Mouse (Mus musculus) monocyte, adult 2 months (primary cell): ENCODE data around the gene Bex1.
"Not testable (repeated sequence)": the region's sequence is repeated elsewhere in the genome, so short reads cannot be mapped to it uniquely, and the experiment has no call there.

Experiments
- DNase-seq, 2 experiments: peaks; one replicate each; pipeline ENCODE4 v3.0.0; 2022; ENCODE audit warnings: low spot score in 2 of 2, low read depth in 1 of 2

Gene Bex1

DNA sequence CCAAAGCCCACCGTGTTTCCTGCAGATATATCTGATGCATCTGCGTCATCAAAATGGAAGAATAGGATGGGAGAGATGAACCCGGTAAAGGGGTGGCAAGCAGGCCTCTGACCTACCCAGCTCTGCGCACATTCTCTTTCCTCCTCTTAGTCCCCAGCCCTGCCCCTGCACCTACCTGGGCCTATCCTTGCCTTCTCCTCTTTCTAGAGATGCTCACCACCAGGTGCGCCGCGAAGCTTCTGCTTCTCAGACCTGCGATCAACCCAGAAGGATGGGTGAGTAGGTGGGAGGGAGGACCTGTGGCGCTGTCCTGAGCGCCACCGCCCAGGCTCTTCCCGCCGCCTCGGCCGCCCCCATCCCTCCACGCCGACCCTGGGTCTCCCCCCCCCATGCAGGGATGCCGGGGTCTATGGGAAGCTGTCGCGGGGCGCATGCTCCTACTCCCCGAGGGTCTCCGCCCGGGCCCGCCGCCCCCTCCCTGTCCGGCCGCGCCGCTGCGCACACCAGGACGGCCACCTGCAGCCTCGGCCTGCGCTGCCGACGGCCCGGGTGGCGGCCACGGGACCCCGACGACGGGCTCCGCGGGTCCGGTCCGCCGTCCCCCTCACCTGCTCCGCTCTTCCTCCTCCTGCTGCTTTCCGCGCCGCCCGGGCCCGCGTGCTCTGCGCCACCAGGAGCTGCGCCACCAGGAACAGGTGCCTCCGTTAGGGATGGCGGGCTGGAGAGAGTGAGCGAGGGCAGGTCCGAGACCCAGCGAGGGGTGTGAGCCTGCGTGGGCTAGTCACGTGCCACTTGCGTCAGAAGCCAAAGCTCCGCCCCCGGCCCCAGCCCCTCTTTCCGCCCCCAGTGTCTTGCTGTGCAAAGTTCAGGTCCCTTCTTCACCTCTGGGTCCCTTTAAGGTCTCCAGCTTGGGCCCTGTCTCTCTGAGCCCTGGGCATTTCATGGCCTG lies at the start of gene Bex1, which contains the start of gene Tceal7:
Bex1 (minus strand) TSS at position 785 of the 949 bp plus-strand sequence.
Tceal7 (plus strand) TSS at position 51 of the 949 bp plus-strand sequence.
- not testable (repeated sequence) for DNase-seq

DNA sequence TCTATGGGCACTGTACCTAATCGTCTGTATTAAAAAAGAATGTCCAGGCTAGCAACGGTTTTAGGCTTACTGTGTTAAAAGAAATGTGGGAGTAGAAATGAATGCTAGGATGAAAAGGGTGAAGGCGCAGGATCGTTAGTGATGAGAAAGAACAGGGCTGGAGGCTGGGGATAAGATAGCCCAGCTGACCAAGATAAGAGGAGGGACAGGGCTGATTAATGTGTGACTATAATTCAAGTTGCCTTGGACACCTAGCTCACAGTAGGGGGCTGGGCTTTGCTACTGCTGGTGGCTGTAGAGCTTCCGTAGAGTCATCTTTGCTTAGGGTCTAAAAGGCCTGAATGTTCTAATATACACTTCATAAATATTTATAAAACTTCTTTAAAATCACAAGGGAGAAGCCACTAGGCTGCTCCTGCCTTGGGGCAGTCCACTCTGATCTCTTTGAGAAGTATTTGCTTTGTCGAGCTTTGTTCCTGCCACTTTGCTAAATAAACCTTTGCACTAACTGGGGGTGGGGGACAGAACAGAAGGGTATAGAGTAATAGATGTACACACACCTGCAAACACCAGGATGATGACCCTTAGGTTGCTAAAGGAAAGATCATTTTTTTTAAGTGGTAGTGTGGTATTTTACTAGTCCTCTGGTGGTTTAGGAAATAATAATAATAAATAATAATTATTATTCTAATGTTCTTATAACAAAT lies 36.9 kb upstream of the Bex1 start:
- no peak for DNase-seq

DNA sequence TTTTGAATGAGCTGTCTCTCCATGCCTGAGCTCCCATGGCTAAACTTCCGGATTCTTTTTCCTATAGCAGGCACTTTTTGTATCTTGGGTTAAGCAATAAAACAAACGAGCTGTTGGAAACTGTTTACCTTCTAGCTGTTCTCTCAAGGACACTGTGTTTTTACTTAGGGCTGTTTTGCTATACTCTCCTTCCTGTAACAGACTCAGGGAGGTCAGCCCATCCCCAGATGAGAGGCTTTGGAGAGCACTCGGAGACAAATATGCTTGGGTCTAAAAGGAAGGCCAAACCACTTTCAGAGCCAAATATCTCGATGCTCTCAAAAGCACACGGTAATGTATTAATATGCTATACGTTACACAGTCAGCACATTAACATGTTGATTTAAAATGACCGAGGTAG lies 34.4 kb upstream of the Bex1 start:
- DNase-seq: no peak

DNA sequence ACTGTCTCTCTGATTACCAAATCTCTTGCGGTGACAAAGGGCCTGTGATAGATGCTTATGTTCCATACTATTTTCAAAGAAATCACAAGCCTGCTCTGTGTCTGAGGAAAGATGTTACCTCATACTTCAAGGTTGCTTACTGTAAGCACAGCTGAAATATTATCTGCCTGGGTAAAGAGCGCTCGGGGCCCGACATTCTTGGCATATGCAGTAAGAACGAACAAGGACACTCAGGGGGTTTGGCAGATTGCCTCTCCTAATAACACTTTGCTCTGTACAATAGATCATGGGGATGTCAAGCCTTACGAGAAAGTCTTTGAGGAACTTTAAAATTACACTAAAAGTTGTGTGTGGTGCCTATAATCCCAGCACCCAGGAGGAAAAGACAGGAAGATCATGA lies 33.5 kb upstream of the Bex1 start:
- DNase-seq: no peak

GRCm38 (mm10) chrX:136245521-136246071 lies 30.3 kb upstream of the Bex1 start:
- DNase-seq: no peak

DNA sequence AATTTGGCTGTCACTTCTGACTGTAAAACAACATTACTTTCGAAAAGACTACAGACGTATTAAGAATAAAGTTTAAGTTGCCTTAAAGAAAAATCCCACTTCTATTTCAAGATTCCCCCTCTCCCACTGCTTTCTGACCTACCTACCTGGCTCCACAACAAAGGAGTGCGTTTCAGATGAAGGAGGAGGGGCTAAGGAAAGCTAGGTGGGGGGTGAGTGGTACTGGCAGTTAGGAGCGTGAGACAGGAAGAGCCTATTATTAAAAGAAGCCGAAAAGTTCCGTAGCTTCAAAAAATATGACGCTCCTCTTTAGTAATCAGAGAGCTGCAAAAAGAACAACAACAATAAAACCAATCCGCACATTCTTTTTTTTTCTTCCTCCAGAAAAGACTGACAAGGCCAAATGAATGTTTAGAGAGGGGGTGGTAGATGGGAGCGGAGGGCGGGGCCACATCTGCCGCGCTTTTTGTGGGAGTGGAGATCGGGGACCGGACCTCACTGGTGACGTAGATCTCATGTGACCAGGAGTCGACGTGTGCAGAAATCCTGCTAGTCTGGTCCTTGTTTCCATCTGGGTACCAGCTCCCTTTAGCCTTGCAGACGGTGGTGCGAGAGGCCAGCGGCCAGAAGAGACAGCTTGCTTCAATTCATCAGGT lies 29.4 kb upstream of the Bex1 start, which contains the start of gene Tceal9:
Tceal9 (plus strand) TSS at position 506 of the 656 bp plus-strand sequence.
- DNase-seq: peak; percentile 1 to 17

GRCm38 (mm10) chrX:136243181-136243580 lies 27.9 kb upstream of the Bex1 start:
- DNase-seq: no peak

GRCm38 (mm10) chrX:136238118-136238517 lies 22.8 kb upstream of the Bex1 start:
- no peak for DNase-seq

DNA sequence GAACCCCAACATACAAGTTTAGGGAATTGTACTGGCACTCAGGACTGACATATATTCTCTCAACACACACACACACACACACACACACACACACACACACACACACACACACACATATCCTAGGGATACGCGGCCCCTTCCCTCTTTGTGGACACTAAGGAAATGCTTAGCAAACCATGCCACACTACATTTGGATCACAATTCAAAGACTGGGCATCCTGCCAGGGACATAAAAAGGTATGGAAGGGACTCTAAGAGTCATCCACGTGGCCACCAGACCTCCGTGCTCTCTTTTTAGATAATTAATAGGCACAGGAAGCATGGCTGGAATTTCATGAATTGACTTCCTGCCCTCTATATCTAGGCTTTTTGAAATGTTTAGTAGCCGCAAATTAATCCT lies 12.5 kb upstream of the Bex1 start:
- no peak for DNase-seq

DNA sequence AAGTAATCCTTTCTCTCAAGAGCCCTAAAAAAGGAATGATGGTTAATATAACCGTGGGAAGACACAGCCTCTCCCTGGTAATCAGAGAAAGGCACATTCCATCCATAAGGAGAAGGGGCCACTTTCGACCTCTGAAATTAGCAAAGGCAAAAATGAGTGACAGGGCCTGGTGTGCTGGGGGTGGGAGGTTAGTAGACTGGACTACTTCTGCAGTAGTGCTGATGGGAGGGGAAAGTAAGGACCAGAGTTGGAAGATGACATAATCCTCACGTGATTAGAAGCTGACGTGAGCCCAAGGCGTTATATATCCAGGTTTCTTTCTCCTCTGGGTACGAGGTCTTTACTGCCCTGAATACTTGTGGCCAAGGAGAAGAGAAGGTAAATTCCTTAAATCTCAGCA lies 8.4 kb upstream of the Bex1 start:
- no peak for DNase-seq

- no peak for DNase-seq
Observed at GRCm38 (mm10) chrX:136216303-136216702, 990 bp upstream of the Bex1 start.

DNA sequence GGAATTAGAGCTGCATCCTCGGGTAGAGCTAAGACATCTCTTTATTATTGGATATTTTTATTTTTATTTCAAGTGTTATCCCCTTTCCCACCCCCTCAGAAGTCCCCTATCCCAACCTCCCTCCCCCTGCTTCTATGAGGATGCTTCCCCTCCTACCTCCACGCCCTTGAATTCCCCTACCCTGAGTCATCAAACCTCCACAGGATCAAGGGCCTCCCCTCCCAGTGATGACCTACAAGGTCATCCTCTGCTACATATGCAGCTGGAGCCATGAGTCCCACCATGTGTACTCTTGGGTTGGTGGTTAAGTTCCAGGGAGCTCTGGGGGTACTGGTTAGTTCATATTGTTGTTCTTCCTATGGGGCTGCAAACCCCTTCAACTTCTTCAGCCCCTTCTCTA lies 1.9 kb downstream of the Bex1 start:
- no peak for DNase-seq

DNA sequence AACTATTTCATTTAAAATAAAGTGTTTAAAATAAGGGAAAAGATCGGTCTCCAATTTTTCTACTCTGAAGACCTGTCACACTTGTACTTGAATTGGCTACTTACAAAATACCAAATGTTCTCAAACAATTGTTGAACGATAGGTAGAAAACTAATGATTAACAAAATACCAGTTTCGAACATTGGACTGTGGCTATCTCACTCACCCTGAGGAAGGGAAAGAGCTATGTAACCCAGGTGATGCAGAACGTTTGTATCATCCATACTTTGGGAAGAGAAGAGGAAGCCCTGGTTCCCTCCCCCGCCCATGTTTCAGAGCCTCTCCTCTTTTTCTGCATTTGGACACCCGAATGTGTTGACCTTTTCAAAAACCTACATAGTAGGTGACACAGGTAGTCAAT lies 10.9 kb downstream of the Bex1 start:
- DNase-seq: no peak

DNA sequence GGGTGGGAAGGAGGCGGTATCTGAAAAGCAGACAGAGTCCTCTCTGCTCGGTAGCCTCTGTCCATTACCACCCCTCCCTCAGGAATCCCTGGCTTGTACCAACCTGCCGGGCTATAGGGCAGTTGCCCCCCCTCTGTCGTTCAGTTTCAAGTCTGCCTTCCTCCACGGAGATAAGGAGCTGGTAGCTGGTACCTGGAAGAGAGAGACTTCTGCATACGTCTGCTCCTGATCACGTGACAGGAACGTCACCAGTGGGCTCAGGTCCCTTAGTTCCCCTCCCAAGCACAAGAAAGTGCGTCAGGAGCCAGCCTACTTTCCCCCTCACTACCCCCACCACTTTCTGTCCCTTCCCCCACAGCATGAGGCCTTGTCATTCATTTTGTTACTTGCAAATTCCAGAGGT lies 11.6 kb downstream of the Bex1 start, which contains the start of gene Tceal5:
Tceal5 (minus strand) TSS at position 213 of the 403 bp plus-strand sequence.
- DNase-seq: no peak

DNA sequence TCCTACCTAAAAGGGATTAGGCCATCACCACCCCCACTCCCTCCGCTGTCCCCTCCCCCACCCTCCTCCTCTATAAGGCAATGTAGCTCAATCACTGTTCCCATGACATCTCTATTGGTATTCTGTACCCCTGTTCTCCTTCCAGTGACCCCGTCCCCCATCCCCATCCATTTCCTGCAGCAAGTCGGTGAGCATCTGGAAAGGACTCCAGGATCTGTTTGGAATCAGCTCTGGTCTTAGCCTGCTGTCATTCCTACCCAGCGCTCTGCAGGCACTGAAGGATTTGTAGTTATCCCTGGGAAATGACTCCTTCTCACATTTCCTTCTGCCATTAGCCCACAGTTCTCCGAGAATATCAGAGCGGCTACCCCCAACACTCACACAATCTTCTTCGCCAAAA lies 12.1 kb downstream of the Bex1 start:
- no peak for DNase-seq

- DNase-seq: peak in 1 of 2 experiments; percentile 2
Observed at GRCm38 (mm10) chrX:136196873-136197272, 18.4 kb downstream of the Bex1 start.

- DNase-seq: no peak
Observed at GRCm38 (mm10) chrX:136195193-136195944, 19.9 kb downstream of the Bex1 start.

DNA sequence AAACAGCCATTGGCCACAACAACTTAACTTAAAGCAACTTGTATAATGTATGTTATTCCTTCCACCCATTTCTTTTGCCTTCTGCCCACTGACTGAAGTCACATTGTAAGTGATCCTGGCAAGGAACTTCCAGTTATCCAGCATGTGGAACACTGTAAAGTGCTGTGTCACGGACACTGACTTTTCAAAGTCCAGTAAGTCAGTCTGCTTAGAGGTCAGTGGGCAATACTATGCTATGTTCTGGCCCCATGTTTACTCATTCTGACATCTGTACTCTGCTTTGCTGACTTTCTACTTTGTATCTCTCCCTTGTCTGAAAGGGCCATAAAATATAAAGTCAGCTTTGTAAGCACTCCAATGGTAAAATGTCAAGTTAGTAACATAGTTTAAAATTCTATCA lies 32.2 kb downstream of the Bex1 start:
- DNase-seq: no peak

- no peak for DNase-seq
Observed at GRCm38 (mm10) chrX:136180897-136181553, 34.3 kb downstream of the Bex1 start.

GRCm38 (mm10) chrX:136172786-136173185 lies 42.5 kb downstream of the Bex1 start:
- no peak for DNase-seq
